Comparison of ENCODE assay signal across 8 mouse cellular contexts in genomic region chr2:105189352-105189751, GRCm38 (mm10). TPM values are rescaled to one million over a fixed set of nuclear protein-coding genes. Genes with fewer than 3 reads are reported as not detected.
DNase-seq lines count a peak whose midpoint lies in the region; ATAC-seq and TF ChIP-seq lines count a peak whose summit lies in the region.

No protein-coding gene starts in this region.

- TF ChIP-seq POLR2A in brain, embryonic 14.5 days (IDR thresholded peaks at IDR 0.05; ENCODE audit: borderline replicate concordance, extremely low read depth, insufficient read depth, insufficient read length, poor library complexity, severe bottlenecking) = no peak

- TF ChIP-seq CTCF in forebrain, postnatal 0 days (IDR thresholded peaks at IDR 0.05; ENCODE audit: low read depth) = peak; percentile 41; the same call in 1 of the 2 replicates
- peak; percentile 51 for TF ChIP-seq CTCF in lung, embryonic 14.5 days (IDR thresholded peaks at IDR 0.05; ENCODE audit: low read depth)
- TF ChIP-seq CTCF in brain, embryonic 14.5 days (IDR thresholded peaks at IDR 0.05; ENCODE audit: borderline replicate concordance, extremely low read depth, insufficient read depth, insufficient read length) = peak; percentile 38; the same call in 1 of the 2 replicates

- no peak overlapping the region for H3K4me2 ChIP-seq in forebrain, postnatal 0 days (ENCODE audit: low read depth)
- no peak overlapping the region for H3K4me2 ChIP-seq in lung, embryonic 14.5 days

- DNase-seq in forebrain, postnatal 0 days = no peak
- DNase-seq in forebrain, embryonic 10.5 days (ENCODE audit: extremely low spot score, low spot score) = no peak
- peak; percentile 75 for DNase-seq in lung, embryonic 14.5 days
- no peak for DNase-seq in lung, postnatal 14 days
- peak; percentile 35 for DNase-seq in brain, embryonic 14.5 days (ENCODE audit: low read depth)
- DNase-seq in layer of hippocampus, postnatal 10 days (ENCODE audit: low spot score in 2 of 2) = no peak
- no peak for DNase-seq in gastrocnemius, postnatal 36 days

- H3K27me3 ChIP-seq in forebrain, postnatal 0 days (ENCODE audit: insufficient read depth, low read length) = no peaks in the 10 kb centered on the region
- H3K27me3 ChIP-seq in forebrain, embryonic 10.5 days (ENCODE audit: poor library complexity, severe bottlenecking) = no peaks in the 10 kb centered on the region
- H3K27me3 ChIP-seq in lung, embryonic 14.5 days (ENCODE audit: insufficient read depth, low read length) = no peaks in the 10 kb centered on the region

- H3K9ac ChIP-seq in forebrain, postnatal 0 days = no peak overlapping the region
- no peak overlapping the region for H3K9ac ChIP-seq in lung, embryonic 14.5 days

- intact Hi-C loops in gastrocnemius, postnatal 36 days (cut with DNase I) = no loop called here

- H3K4me3 ChIP-seq in forebrain, postnatal 0 days (ENCODE audit: low read depth, low read length) = no peak overlapping the region
- no peak overlapping the region for H3K4me3 ChIP-seq in forebrain, embryonic 10.5 days
- H3K4me3 ChIP-seq in lung, embryonic 14.5 days (ENCODE audit: low read depth, low read length) = no peak overlapping the region

- no peaks in the 10 kb centered on the region for H3K36me3 ChIP-seq in forebrain, postnatal 0 days (ENCODE audit: insufficient read depth)
- H3K36me3 ChIP-seq in forebrain, embryonic 10.5 days (replicated peaks) = no peaks in the 10 kb centered on the region
- H3K36me3 ChIP-seq in lung, embryonic 14.5 days (ENCODE audit: insufficient read depth) = no peaks in the 10 kb centered on the region

- no peak overlapping the region for H3K27ac ChIP-seq in forebrain, postnatal 0 days (ENCODE audit: low read depth, low read length)
- no peak overlapping the region for H3K27ac ChIP-seq in forebrain, embryonic 10.5 days
- H3K27ac ChIP-seq in lung, embryonic 14.5 days (ENCODE audit: low read depth) = no peak overlapping the region

- H3K9me3 ChIP-seq in forebrain, postnatal 0 days (ENCODE audit: low read length) = no peaks in the 10 kb centered on the region
- no peaks in the 10 kb centered on the region for H3K9me3 ChIP-seq in forebrain, embryonic 10.5 days
- no peaks in the 10 kb centered on the region for H3K9me3 ChIP-seq in lung, embryonic 14.5 days (ENCODE audit: low read depth, low read length)

- 28% methylated on average over 5 of the region's 5 CpGs for WGBS in forebrain, postnatal 0 days
- 33% methylated on average over 5 of the region's 5 CpGs for WGBS in forebrain, embryonic 10.5 days
- 27% methylated on average over 5 of the region's 5 CpGs for WGBS in lung, embryonic 14.5 days

- ATAC-seq in forebrain, postnatal 0 days = no peak
- no peak; the same call in 1 of the 2 replicates for ATAC-seq in lung, embryonic 14.5 days (ENCODE audit: insufficient read depth)
- peak; percentile 84 for ATAC-seq in megakaryocyte-erythroid progenitor cell, adult 5-6 weeks (replicated peaks; ENCODE audit: low FRiP score, low TSS enrichment, poor library complexity, severe bottlenecking)

- H3K4me1 ChIP-seq in forebrain, postnatal 0 days (ENCODE audit: insufficient read depth) = no peaks in the 10 kb centered on the region
- H3K4me1 ChIP-seq in forebrain, embryonic 10.5 days = no peaks in the 10 kb centered on the region
- H3K4me1 ChIP-seq in lung, embryonic 14.5 days (ENCODE audit: insufficient read depth) = no peaks in the 10 kb centered on the region

RNA-seq across cellular contexts. Expression of gene Them7, which starts 34.8 kb away (rescaled TPM):
- not detected in 2 replicates for total RNA-seq in forebrain, postnatal 0 days (2014; rRNA removed)
- not detected in 2 replicates for polyA plus RNA-seq in forebrain, postnatal 0 days (2015; fragmentation: Nextera tagmentation; extraction: Ambion mirVana)
- 0.55 and 0.86 TPM in 2 replicates for polyA plus RNA-seq in forebrain, embryonic 10.5 days (2016; fragmentation: Nextera tagmentation; extraction: Ambion mirVana)
- polyA plus RNA-seq in lung, embryonic 14.5 days (2014; fragmentation: Nextera tagmentation; extraction: Ambion mirVana) = 0.16 and 0.18 TPM in 2 replicates
- 0.04 TPM in 1 of 2 replicates, not detected in the other for polyA plus RNA-seq in brain, embryonic 14.5 days (2012; rRNA removed)
- 1.3 and 2.7 TPM in 2 replicates for total RNA-seq in megakaryocyte-erythroid progenitor cell, adult 5-6 weeks (2014; fragmentation: Nextera tagmentation)
- total RNA-seq in megakaryocyte-erythroid progenitor cell, adult 5-6 weeks (2017) = 2.7 and 3.2 TPM in 2 replicates
- not detected for total RNA-seq in layer of hippocampus, postnatal 10 days (2021)
- not detected for total RNA-seq in gastrocnemius, postnatal 36 days (2021)

Comparison
In these comparisons a context has a peak if more than half of its experiments do, and no peak if none do; other contexts are left out.
1. DNase-seq: peak in lung, embryonic 14.5 days (single experiment) and brain, embryonic 14.5 days (single experiment); none in forebrain, postnatal 0 days (single experiment), forebrain, embryonic 10.5 days (single experiment), lung, postnatal 14 days (single experiment), layer of hippocampus, postnatal 10 days (0 of 2) and gastrocnemius, postnatal 36 days (0 of 2).
2. Peak in every context shown above with its lines, with median percentiles within 50 percentile points of each other: CTCF ChIP-seq.